Mouse (Mus musculus) megakaryocyte, embryonic 14.5 days (primary cell): Measurements from ENCODE around the gene Tas2r114. TPM values are rescaled to one million over a fixed set of nuclear protein-coding genes. Genes with fewer than 3 reads are reported as not detected.

Experiments used
- H3K27me3 ChIP-seq: replicated peaks from 2 replicates; pipeline ENCODE3; 2012; ENCODE audit warnings: inconsistent platforms
- H3K36me3 ChIP-seq: replicated peaks from 2 replicates; pipeline ENCODE3; 2012; ENCODE audit warnings: low read length, inconsistent platforms, mixed read lengths
- H3K4me1 ChIP-seq: 2 replicates; pipeline ENCODE4 v1.6.1; 2012; ENCODE audit warnings: inconsistent platforms
- H3K4me3 ChIP-seq: replicated peaks from 2 replicates; pipeline ENCODE3; 2012; ENCODE audit warnings: moderate library complexity, mild to moderate bottlenecking, inconsistent platforms
- H3K9me3 ChIP-seq: 2 replicates; pipeline ENCODE4 v1.6.1; 2012; ENCODE audit warnings: inconsistent platforms
- FLI1 ChIP-seq: IDR thresholded peaks from 2 replicates; pipeline ENCODE4 v1.6.1; 2012; ENCODE audit warnings: low read length, inconsistent platforms, mixed read lengths
- GATA1 ChIP-seq: IDR thresholded peaks from 3 replicates; pipeline ENCODE4 v1.6.1; 2012; ENCODE audit warnings: mixed read lengths, low read length, inconsistent platforms, borderline replicate concordance
- polyA plus RNA-seq: library from polyadenylated mRNA; stranded (reverse); fragments of >175 nt; gene quantifications from 2 replicates; pipeline ENCODE4 v1.2.3, GENCODE M21; 2012; ENCODE audit warnings: low replicate concordance; ENCODE audit not compliant: insufficient read depth

Tas2r114 gene
- not detected in 2 replicates for polyA plus RNA-seq

GRCm38 (mm10) chr6:131689963-131690362, at the start of gene Tas2r114:
TSS of gene Tas2r114 (minus strand) at chr6:131690063.
- no peak for TF ChIP-seq FLI1
- no peak for TF ChIP-seq GATA1
- peaks cover 10% of the 10 kb centered on the region for H3K9me3 ChIP-seq
- H3K4me3 ChIP-seq, result no peak within 1 kb of the TSS
- no peaks in the 10 kb centered on the region for H3K4me1 ChIP-seq
- no peaks in the 10 kb centered on the region for H3K27me3 ChIP-seq
- no peaks in the 10 kb centered on the region for H3K36me3 ChIP-seq

GRCm38 (mm10) chr6:131712803-131713202, 22.9 kb upstream of the Tas2r114 start:
- Histone ChIP-seq H3K4me3 (no peak overlapping the region), H3K9me3 (peaks cover 10% of the 10 kb centered on the region; the same call in 1 of the 2 replicates), H3K4me1 (no peaks in the 10 kb centered on the region), H3K27me3 (no peaks in the 10 kb centered on the region), H3K36me3 (no peaks in the 10 kb centered on the region)
- TF ChIP-seq FLI1 (no peak), GATA1 (no peak)

- TF ChIP-seq FLI1, result no peak
- TF ChIP-seq GATA1, result no peak
- Histone ChIP-seq H3K9me3 (peaks cover 10% of the 10 kb centered on the region), H3K4me1 (no peaks in the 10 kb centered on the region), H3K36me3 (no peaks in the 10 kb centered on the region), H3K27me3 (no peaks in the 10 kb centered on the region), H3K4me3 (no peak within 1 kb of the TSS)
These were observed 2.5 kb downstream of the Tas2r114 start, which contains the start of gene Tas2r105 for GRCm38 (mm10) chr6:131687395-131687794. TSS of gene Tas2r105 (minus strand) at chr6:131687495.

GRCm38 (mm10) chr6:131685644-131686043, 4.2 kb downstream of the Tas2r114 start, which contains the start of gene Tas2r104:
TSS of gene Tas2r104 (minus strand) at chr6:131685744.
- H3K36me3 ChIP-seq, result no peaks in the 10 kb centered on the region
- no peak for TF ChIP-seq GATA1
- no peak for TF ChIP-seq FLI1
- H3K4me3 ChIP-seq, result no peak within 1 kb of the TSS
- no peaks in the 10 kb centered on the region for H3K4me1 ChIP-seq
- H3K27me3 ChIP-seq, result no peaks in the 10 kb centered on the region
- no peaks in the 10 kb centered on the region for H3K9me3 ChIP-seq

GRCm38 (mm10) chr6:131678786-131679185, 11.1 kb downstream of the Tas2r114 start, which contains the start of gene Tas2r106:
TSS of gene Tas2r106 (minus strand) at chr6:131678886.
- Histone ChIP-seq H3K4me1 (no peaks in the 10 kb centered on the region), H3K27me3 (no peaks in the 10 kb centered on the region), H3K36me3 (no peaks in the 10 kb centered on the region), H3K9me3 (peaks cover 6% of the 10 kb centered on the region; the same call in 1 of the 2 replicates), H3K4me3 (no peak within 1 kb of the TSS)
- no peak for TF ChIP-seq FLI1
- no peak for TF ChIP-seq GATA1

GRCm38 (mm10) chr6:131660049-131660448, 29.8 kb downstream of the Tas2r114 start, which contains the start of gene Tas2r107:
TSS of gene Tas2r107 (minus strand) at chr6:131660149.
- Histone ChIP-seq H3K4me1 (no peaks in the 10 kb centered on the region), H3K36me3 (no peaks in the 10 kb centered on the region), H3K9me3 (peaks cover 6% of the 10 kb centered on the region; the same call in 1 of the 2 replicates), H3K4me3 (no peak within 1 kb of the TSS), H3K27me3 (no peaks in the 10 kb centered on the region)
- no peak for TF ChIP-seq FLI1
- TF ChIP-seq GATA1, result no peak

Other genes with a start within 250 kb of the Tas2r114 start
- gene 5430401F13Rik, start 203.7 kb downstream of the Tas2r114 start, polyA plus RNA-seq, result not detected in 2 replicates
- not detected in 2 replicates for gene Gm6619, start 203.7 kb downstream of the Tas2r114 start, polyA plus RNA-seq
- gene Tas2r130, start 59.2 kb downstream of the Tas2r114 start, polyA plus RNA-seq, result not detected in 2 replicates
- gene Tas2r107, start 29.9 kb downstream of the Tas2r114 start, polyA plus RNA-seq, result not detected in 2 replicates
- not detected in 2 replicates for gene Tas2r106, start 11.2 kb downstream of the Tas2r114 start, polyA plus RNA-seq
- gene Tas2r104, start 4.3 kb downstream of the Tas2r114 start, polyA plus RNA-seq, result not detected in 2 replicates
- not detected in 2 replicates for gene Tas2r105, start 2.6 kb downstream of the Tas2r114 start, polyA plus RNA-seq